Mouse (Mus musculus) CH12.LX (cell line): ENCODE data around the gene Gm9817. TPM values are rescaled to one million over a fixed set of nuclear protein-coding genes. Genes with fewer than 3 reads are reported as not detected.
A peak's percentile ranks its signal among the peaks of the same experiment; 100 is the strongest.

Source experiments
- DNase-seq: peaks from one replicate; pipeline ENCODE4 v3.0.0-alpha.2; 2013; ENCODE audit errors: extremely low read depth
- H3K27ac ChIP-seq: 2 replicates; pipeline ENCODE4 v1.5.1; 2012; ENCODE audit warnings: low read depth, mild to moderate bottlenecking, control low read depth, moderate library complexity; ENCODE audit not compliant: insufficient read depth
- H3K27me3 ChIP-seq: replicated peaks from 2 replicates; pipeline ENCODE3; 2012; ENCODE audit warnings: inconsistent platforms
- H3K36me3 ChIP-seq, 2 experiments: replicated peaks in 1 of 2; 2 replicates each; pipeline versions ENCODE3 to v1.6.1; 2012; ENCODE audit warnings: inconsistent platforms in 1 of 2, low read length in 1 of 2, mild to moderate bottlenecking in 1 of 2, mixed read lengths in 1 of 2, moderate library complexity in 1 of 2; ENCODE audit not compliant: control insufficient read depth in 1 of 2, insufficient read depth in 1 of 2
- H3K4me1 ChIP-seq, 2 experiments: 2 replicates each; pipeline ENCODE4 v1.6.1; 2012; ENCODE audit warnings: inconsistent platforms in 1 of 2, moderate library complexity in 1 of 2; ENCODE audit not compliant: insufficient read depth in 2 of 2, control insufficient read depth in 1 of 2
- H3K4me2 ChIP-seq: 2 replicates; pipeline ENCODE4 v1.6.1; 2012; ENCODE audit warnings: low read depth, mild to moderate bottlenecking, control low read depth; ENCODE audit not compliant: poor library complexity, insufficient read depth, severe bottlenecking
- H3K4me3 ChIP-seq, 3 experiments: fragments of 150-350 bp in 1 of 3; sonication (generic) in 1 of 3; replicated peaks in 1 of 3; 2 replicates each; pipeline versions ENCODE3 to v1.5.1; 2011 to 2012; ENCODE audit warnings: low read depth in 2 of 3, low read length in 2 of 3, mild to moderate bottlenecking in 2 of 3, moderate library complexity in 2 of 3, control low read depth in 1 of 3, improper control_type of control experiment in 1 of 3, inconsistent platforms in 1 of 3, mixed read lengths in 1 of 3; ENCODE audit not compliant: poor library complexity in 1 of 3
- H3K79me2 ChIP-seq: replicated peaks from 2 replicates; pipeline ENCODE4 v1.6.1; 2012; ENCODE audit warnings: mild to moderate bottlenecking, moderate library complexity; ENCODE audit not compliant: control insufficient read depth, poor library complexity, insufficient read depth, severe bottlenecking; ENCODE audit errors: extremely low read depth
- H3K9ac ChIP-seq: 2 replicates; pipeline ENCODE4 v1.6.1; 2012; ENCODE audit warnings: low read depth, mild to moderate bottlenecking, control low read depth, moderate library complexity; ENCODE audit not compliant: insufficient read depth
- H3K9me3 ChIP-seq: replicated peaks from 2 replicates; pipeline ENCODE3; 2012; ENCODE audit warnings: low read length, inconsistent platforms, mixed read lengths
- E2F4 ChIP-seq: IDR thresholded peaks from 2 replicates; pipeline ENCODE4 v1.6.1; 2011; ENCODE audit warnings: low read depth, low read length, improper control_type of control experiment; ENCODE audit not compliant: insufficient replicate concordance
- ELF1 ChIP-seq: IDR thresholded peaks from 2 replicates; pipeline ENCODE4 v1.6.1; 2014; ENCODE audit warnings: low read depth, mild to moderate bottlenecking, inconsistent platforms, low read length, improper control_type of control experiment
- EP300 ChIP-seq: IDR thresholded peaks from 2 replicates; pipeline ENCODE4 v1.6.1; 2011; ENCODE audit warnings: low read length, improper control_type of control experiment
- KAT2A ChIP-seq: IDR thresholded peaks from 2 replicates; pipeline ENCODE4 v1.6.1; 2012; ENCODE audit warnings: low read length, improper control_type of control experiment, inconsistent platforms; ENCODE audit not compliant: insufficient replicate concordance
- MAZ ChIP-seq: IDR thresholded peaks from 2 replicates; pipeline ENCODE4 v1.6.1; 2012; ENCODE audit warnings: low read depth, mild to moderate bottlenecking, inconsistent platforms, low read length, improper control_type of control experiment, moderate library complexity
- MYC ChIP-seq: IDR thresholded peaks from 2 replicates; pipeline ENCODE4 v1.6.1; 2011; ENCODE audit warnings: low read depth, mild to moderate bottlenecking, improper control_type of control experiment, low read length
- NELFE ChIP-seq: IDR thresholded peaks from 2 replicates; pipeline ENCODE4 v1.6.1; 2011; ENCODE audit warnings: low read depth, low read length, improper control_type of control experiment
- NRF1 ChIP-seq: IDR thresholded peaks from 2 replicates; pipeline ENCODE4 v1.6.1; 2014; ENCODE audit warnings: low read depth, mild to moderate bottlenecking, inconsistent platforms, low read length, improper control_type of control experiment, moderate library complexity
- RCOR1 ChIP-seq: conservative IDR thresholded peaks from 2 replicates; pipeline ENCODE4 v1.6.1; 2012; ENCODE audit warnings: low read depth, mild to moderate bottlenecking, inconsistent platforms, low read length, improper control_type of control experiment
- SIN3A ChIP-seq: IDR thresholded peaks from 2 replicates; pipeline ENCODE4 v1.6.1; 2012; ENCODE audit warnings: low read length, improper control_type of control experiment, inconsistent platforms
- dilution Hi-C: fragments of 300-500 bp; cut with MboI; formaldehyde crosslinking; loops from 2 replicates; pipeline ENCODE4 v1.14.3; 2020; ENCODE audit warnings: low sequenced_read_pairs; ENCODE audit not compliant: extremely low pct_unique_long_range_greater_than_20kb, extremely low pct_ligation_motif_present
- in situ Hi-C: fragments of 300-500 bp; cut with MboI; formaldehyde crosslinking; loops from 3 replicates; pipeline ENCODE4 v1.14.3; 2019; ENCODE audit warnings: low sequenced_read_pairs, low pct_ligation_motif_present, low pct_unique_long_range_greater_than_20kb, mixed read lengths
- polyA plus RNA-seq: library from polyadenylated mRNA; unstranded; fragments of >175 nt; gene quantifications from 2 replicates; pipeline ENCODE4 v1.2.1, GENCODE M21; 2012; ENCODE audit warnings: low read depth; ENCODE audit not compliant: insufficient read length
- total RNA-seq, 2 experiments: library from RNA; depleted of rRNA; stranded (reverse); fragments of 300-350 nt in 1 of 2; fragments of >200 nt in 1 of 2; gene quantifications; 2 replicates each; pipeline ENCODE4 v1.2.3; 2012 to 2014

Gene Gm9817
- total and polyA plus RNA-seq, 3 experiments: not detected

DNA sequence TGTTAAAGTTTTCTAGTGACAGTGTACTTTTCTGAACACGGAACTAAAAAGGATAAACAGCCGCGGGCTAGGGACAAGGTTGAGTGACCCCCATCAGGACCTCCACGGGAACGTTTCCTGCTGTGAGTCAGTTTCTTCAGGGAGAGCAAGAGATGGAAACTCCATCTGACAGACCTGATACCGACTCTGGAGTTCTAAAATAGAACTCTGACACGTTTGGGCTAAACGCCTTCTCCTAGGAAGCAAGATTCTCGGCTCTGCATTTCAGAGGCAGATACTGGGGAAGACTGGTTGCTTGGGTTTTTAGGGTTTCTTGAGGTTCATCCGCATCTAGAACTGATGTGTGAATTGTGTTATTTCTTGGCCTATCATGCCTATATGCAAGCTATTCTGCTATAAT is 47.2 kb upstream of the Gm9817 start:
- no peak overlapping the region for H3K9ac ChIP-seq
- H3K79me2 ChIP-seq: no peaks in the 10 kb centered on the region
- peaks cover 0 to 5% of the 10 kb centered on the region in 2 experiments; a peak in 1 of 4 replicates for H3K4me1 ChIP-seq
- H3K27me3 ChIP-seq: no peaks in the 10 kb centered on the region
- dilution Hi-C loops: no loop called here
- peak; percentile 10 for DNase-seq
- no peak overlapping the region for H3K27ac ChIP-seq
- H3K4me2 ChIP-seq: peak overlapping the region; percentile 30
- no peak for TF ChIP-seq RCOR1
- no peak for TF ChIP-seq NRF1
- no peak for TF ChIP-seq SIN3A
- no peak for TF ChIP-seq MYC
- no peaks in the 10 kb centered on the region for H3K9me3 ChIP-seq
- H3K4me3 ChIP-seq: no peak overlapping the region
- in situ Hi-C loops: loop anchor here (5.0 kb wide), 1 partner anchor 451 kb away; no protein-coding TSS in a partner anchor
- H3K36me3 ChIP-seq: no peaks in the 10 kb centered on the region

DNA sequence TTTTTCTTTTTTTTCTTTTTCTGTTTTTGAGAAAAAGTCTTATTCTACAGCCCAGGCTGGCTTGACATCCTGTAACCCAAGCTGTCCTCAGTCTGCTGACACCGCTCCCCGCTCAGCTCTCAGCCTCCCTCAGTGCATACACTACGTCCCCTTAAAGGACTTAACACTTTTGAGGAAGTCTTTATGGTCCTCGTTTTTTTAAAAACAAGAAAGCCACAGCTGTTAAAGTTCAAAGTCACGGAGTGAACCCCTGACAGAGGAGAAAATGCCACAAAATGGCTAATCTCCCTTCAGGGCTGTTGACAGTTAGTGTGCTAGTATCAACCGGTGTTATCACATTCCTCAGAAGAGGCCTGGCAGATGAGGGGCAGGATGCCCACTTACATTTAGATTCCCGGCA is 46.7 kb upstream of the Gm9817 start:
- Histone ChIP-seq H3K27ac (no peak overlapping the region), H3K9me3 (no peaks in the 10 kb centered on the region), H3K4me2 (no peak overlapping the region), H3K9ac (no peak overlapping the region), H3K79me2 (no peaks in the 10 kb centered on the region), H3K27me3 (no peaks in the 10 kb centered on the region), H3K4me3 (no peak overlapping the region), H3K36me3 (no peaks in the 10 kb centered on the region), H3K4me1 (peaks cover 0 to 5% of the 10 kb centered on the region in 2 experiments; a peak in 1 of 4 replicates)
- TF ChIP-seq KAT2A: no peak
- no peak for TF ChIP-seq ELF1
- TF ChIP-seq NELFE: no peak
- no peak for TF ChIP-seq MAZ
- no peak for TF ChIP-seq MYC
- no peak for DNase-seq
- dilution Hi-C loops (no loop called here), in situ Hi-C loops (loop anchor here (5.0 kb wide), 1 partner anchor 451 kb away; no protein-coding TSS in a partner anchor)

DNA sequence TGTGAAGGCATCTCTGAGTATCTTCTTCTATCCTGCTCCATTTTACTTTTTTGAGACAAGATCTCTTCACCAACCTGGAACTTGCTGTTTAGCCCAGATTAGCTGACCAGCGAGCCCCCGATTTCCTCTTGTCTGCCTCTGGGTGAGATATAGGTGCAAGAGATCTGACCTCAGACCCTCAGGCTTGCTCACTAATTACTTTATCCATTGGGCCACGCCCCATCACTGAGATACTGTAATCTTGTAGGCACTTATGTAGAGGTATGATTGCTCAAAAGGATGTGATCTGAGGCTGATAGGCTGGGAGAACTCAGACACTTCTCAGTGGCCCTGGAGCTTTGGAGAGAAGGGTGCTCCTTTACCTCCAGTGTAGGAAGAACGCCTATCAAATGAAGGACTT is 46.0 kb upstream of the Gm9817 start:
- H3K27ac ChIP-seq: no peak overlapping the region
- peaks cover 0 to 5% of the 10 kb centered on the region in 2 experiments; a peak in 1 of 4 replicates for H3K4me1 ChIP-seq
- H3K36me3 ChIP-seq: no peaks in the 10 kb centered on the region
- no peak overlapping the region for H3K4me3 ChIP-seq
- dilution Hi-C loops: no loop called here
- H3K4me2 ChIP-seq: no peak overlapping the region
- in situ Hi-C loops: loop anchor here (5.0 kb wide), 1 partner anchor 450 kb away; no protein-coding TSS in a partner anchor
- no peaks in the 10 kb centered on the region for H3K27me3 ChIP-seq
- no peaks in the 10 kb centered on the region for H3K79me2 ChIP-seq
- H3K9ac ChIP-seq: no peak overlapping the region
- DNase-seq: no peak
- TF ChIP-seq EP300: no peak
- no peak for TF ChIP-seq RCOR1
- no peak for TF ChIP-seq ELF1
- no peak for TF ChIP-seq E2F4
- H3K9me3 ChIP-seq: no peaks in the 10 kb centered on the region
